Mouse (Mus musculus) embryonic facial prominence, embryonic 10.5 days (tissue): ENCODE data around the gene 1700022I11Rik. TPM values are rescaled to one million over a fixed set of nuclear protein-coding genes. Genes with fewer than 3 reads are reported as not detected.

Source experiments
- DNase-seq: peaks from one replicate; pipeline ENCODE4 v3.0.0-alpha.2; 2017; ENCODE audit warnings: low spot score
- H3K27ac ChIP-seq: fragments of 300-500 bp; sonication (generic); replicated peaks from 2 replicates; pipeline ENCODE4 v1.5.1; 2016; ENCODE audit warnings: mild to moderate bottlenecking
- H3K27me3 ChIP-seq: fragments of 300-500 bp; sonication (generic); replicated peaks from 2 replicates; pipeline ENCODE4 v1.6.1; 2016; ENCODE audit warnings: low read depth, mild to moderate bottlenecking; ENCODE audit not compliant: poor library complexity, severe bottlenecking
- H3K36me3 ChIP-seq: fragments of 300-500 bp; sonication (generic); replicated peaks from 2 replicates; pipeline ENCODE4 v1.6.1; 2016; ENCODE audit warnings: mild to moderate bottlenecking, moderate library complexity
- H3K4me1 ChIP-seq: fragments of 300-500 bp; sonication (generic); 2 replicates; pipeline ENCODE4 v1.6.1; 2016
- H3K4me3 ChIP-seq: fragments of 300-500 bp; sonication (generic); 2 replicates; pipeline ENCODE4 v1.5.1; 2016; ENCODE audit warnings: mild to moderate bottlenecking, moderate library complexity
- H3K9me3 ChIP-seq: fragments of 300-500 bp; sonication (generic); 2 replicates; pipeline ENCODE4 v1.6.1; 2016; ENCODE audit warnings: mild to moderate bottlenecking
- WGBS: fragments of 180-500 bp; shearing (Covaris S2); methylation state at CpG from one replicate; pipeline ENCODE4 v1.1.7; 2016; 5-methylcytosine and 5-hydroxymethylcytosine counted together
- polyA plus RNA-seq: library from polyadenylated mRNA; unstranded; fragments of >200 nt; fragmentation: Nextera tagmentation; extraction: Ambion mirVana; gene quantifications from 2 replicates; pipeline ENCODE4 v1.2.1, GENCODE M21; 2016

The 1700022I11Rik gene
- polyA plus RNA-seq, 1 experiment from 2014 or later, result 0.76 TPM

GRCm38 (mm10) chr4:43018156-43018555, 48.8 kb downstream of the 1700022I11Rik start:
- no peaks in the 10 kb centered on the region for H3K4me1 ChIP-seq
- no peak for DNase-seq
- no peaks in the 10 kb centered on the region for H3K9me3 ChIP-seq
- H3K36me3 ChIP-seq, result peaks cover 70% of the 10 kb centered on the region
- WGBS, result 95% methylated on average over 4 of the region's 4 CpGs
- no peak overlapping the region for H3K4me3 ChIP-seq
- H3K27ac ChIP-seq, result no peak overlapping the region
- no peaks in the 10 kb centered on the region for H3K27me3 ChIP-seq

DNA sequence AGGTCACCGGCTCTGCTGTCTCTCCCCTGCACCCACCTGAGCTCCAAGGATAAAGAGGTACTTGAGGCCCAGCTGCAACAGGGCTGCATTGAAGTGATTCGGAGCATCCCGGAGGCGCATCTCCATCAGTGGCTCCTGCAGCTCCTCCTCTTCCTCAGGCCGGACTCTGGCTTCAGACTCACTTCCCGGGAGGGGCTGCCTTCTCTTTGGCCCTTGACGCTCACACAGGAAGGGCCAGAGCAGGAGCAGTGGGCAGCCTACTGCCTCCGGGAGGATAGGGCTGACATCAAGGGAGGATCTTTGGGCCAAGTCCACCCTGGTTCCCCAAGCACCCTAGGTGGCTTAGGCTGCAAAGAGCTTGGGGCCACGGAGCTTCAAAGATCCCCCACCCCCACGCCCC, 49.8 kb downstream of the 1700022I11Rik start:
- WGBS, result 91% methylated on average over 10 of the region's 10 CpGs
- no peaks in the 10 kb centered on the region for H3K9me3 ChIP-seq
- no peak for DNase-seq
- H3K27me3 ChIP-seq, result no peaks in the 10 kb centered on the region
- H3K4me3 ChIP-seq, result no peak overlapping the region
- no peaks in the 10 kb centered on the region for H3K4me1 ChIP-seq
- peaks cover 80% of the 10 kb centered on the region for H3K36me3 ChIP-seq
- H3K27ac ChIP-seq, result no peak overlapping the region

DNA sequence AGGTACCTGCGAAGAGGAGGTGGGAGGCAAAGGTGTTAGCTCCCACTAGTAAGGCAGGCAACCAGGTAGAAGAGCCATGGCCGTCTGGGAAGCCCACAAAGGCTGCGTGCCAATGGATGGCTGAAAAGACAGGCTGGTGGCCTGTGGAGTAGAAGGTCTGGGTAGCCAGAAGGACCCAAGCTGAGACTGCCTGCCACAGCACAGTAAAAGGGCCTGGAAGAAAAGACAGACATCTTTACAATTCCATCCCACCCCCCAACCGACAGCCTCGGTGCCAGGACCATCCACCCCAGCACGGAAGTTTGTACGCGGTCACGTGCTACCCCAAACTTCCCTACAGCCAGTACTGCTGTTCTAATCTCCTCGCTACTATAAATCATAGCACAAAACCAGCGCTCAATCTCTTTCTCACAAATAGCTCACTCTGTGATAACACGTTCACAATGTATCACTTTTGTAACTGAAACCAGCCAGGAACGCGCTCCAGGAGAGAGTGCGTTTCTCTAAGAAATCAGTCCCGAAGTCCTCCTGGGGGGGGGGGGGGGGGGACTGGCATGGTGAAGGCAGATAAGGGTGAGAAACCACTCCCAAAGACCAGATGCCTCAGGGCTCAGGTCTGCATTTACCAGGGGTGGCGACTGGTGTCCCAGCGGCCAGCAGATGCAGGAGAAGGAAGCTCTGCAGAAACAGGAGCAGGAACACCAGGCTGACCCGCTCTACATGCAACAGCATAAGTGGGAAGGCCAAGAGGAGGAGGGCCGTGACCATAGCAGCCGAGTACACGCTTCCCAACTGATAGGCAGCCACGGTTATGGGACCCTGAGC, 50.4 kb downstream of the 1700022I11Rik start:
- no peak for DNase-seq
- Histone ChIP-seq H3K36me3 (peaks cover 83% of the 10 kb centered on the region), H3K4me1 (peaks cover 6% of the 10 kb centered on the region), H3K27ac (no peak overlapping the region), H3K27me3 (no peaks in the 10 kb centered on the region), H3K9me3 (no peaks in the 10 kb centered on the region), H3K4me3 (no peak overlapping the region)
- 93% methylated on average over 23 of the region's 23 CpGs for WGBS

DNA sequence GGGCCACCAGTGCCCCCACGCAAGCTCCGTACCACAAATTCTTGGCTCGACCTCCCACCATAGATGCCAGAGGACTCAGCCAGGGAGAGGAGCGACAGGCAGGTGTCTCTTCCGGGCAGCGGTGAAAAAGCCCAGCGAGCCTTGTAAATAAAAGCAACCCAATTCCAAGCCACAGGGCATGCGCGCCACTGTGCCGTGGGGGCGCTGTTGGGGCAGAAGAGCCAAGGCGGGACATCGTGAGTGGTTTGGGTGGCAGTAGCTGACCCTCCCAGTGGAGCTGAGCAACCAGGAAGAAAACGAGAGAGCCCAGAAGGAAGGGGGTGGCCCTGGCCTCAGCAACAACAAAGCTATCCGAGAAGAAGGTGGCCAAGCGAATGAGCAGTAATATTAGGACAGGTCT, 51.5 kb downstream of the 1700022I11Rik start:
- H3K27ac ChIP-seq, result no peak overlapping the region
- H3K4me3 ChIP-seq, result no peak overlapping the region
- H3K9me3 ChIP-seq, result no peaks in the 10 kb centered on the region
- no peaks in the 10 kb centered on the region for H3K27me3 ChIP-seq
- H3K36me3 ChIP-seq, result peaks cover 82% of the 10 kb centered on the region
- DNase-seq, result no peak
- whole genome bisulfite sequencing, result 85% methylated on average over 16 of the region's 16 CpGs
- peaks cover 10% of the 10 kb centered on the region for H3K4me1 ChIP-seq

- DNase-seq, result no peak
- Histone ChIP-seq H3K4me1 (peaks cover 10% of the 10 kb centered on the region), H3K27ac (no peak overlapping the region), H3K4me3 (no peak overlapping the region), H3K27me3 (no peaks in the 10 kb centered on the region), H3K36me3 (peaks cover 80% of the 10 kb centered on the region), H3K9me3 (no peaks in the 10 kb centered on the region)
- 69% methylated on average over 17 of the region's 17 CpGs for WGBS
Observed at GRCm38 (mm10) chr4:43021341-43021740, 51.9 kb downstream of the 1700022I11Rik start.

GRCm38 (mm10) chr4:43024673-43025072, 55.3 kb downstream of the 1700022I11Rik start:
- H3K36me3 ChIP-seq, result peaks cover 81% of the 10 kb centered on the region
- H3K4me3 ChIP-seq, result peak overlapping the region; percentile 71
- DNase-seq, result no peak
- peak overlapping the region; percentile 83; the same call in 1 of the 2 replicates for H3K27ac ChIP-seq
- no peaks in the 10 kb centered on the region for H3K9me3 ChIP-seq
- WGBS, result 84% methylated on average over 14 of the region's 14 CpGs
- no peaks in the 10 kb centered on the region for H3K27me3 ChIP-seq
- peaks cover 11% of the 10 kb centered on the region for H3K4me1 ChIP-seq

- 10% methylated on average over 42 of the region's 42 CpGs for WGBS
- peaks cover 78% of the 10 kb centered on the region for H3K36me3 ChIP-seq
- H3K4me1 ChIP-seq, result peaks cover 18% of the 10 kb centered on the region
- DNase-seq, result peak; percentile 93
- H3K9me3 ChIP-seq, result no peaks in the 10 kb centered on the region
- peak within 1 kb of the TSS; percentile 83 for H3K27ac ChIP-seq
- H3K27me3 ChIP-seq, result no peaks in the 10 kb centered on the region
- H3K4me3 ChIP-seq, result peak within 1 kb of the TSS; percentile 71
Observed at GRCm38 (mm10) chr4:43025084-43025960, 55.9 kb downstream of the 1700022I11Rik start, which contains the start of gene Pigo. TSS of gene Pigo (minus strand) at chr4:43025819.

- no peaks in the 10 kb centered on the region for H3K27me3 ChIP-seq
- no peak overlapping the region for H3K4me3 ChIP-seq
- H3K4me1 ChIP-seq, result peaks cover 33% of the 10 kb centered on the region
- H3K36me3 ChIP-seq, result peaks cover 52% of the 10 kb centered on the region
- 92% methylated on average over 7 of the region's 7 CpGs for WGBS
- DNase-seq, result no peak
- no peak overlapping the region for H3K27ac ChIP-seq
- no peaks in the 10 kb centered on the region for H3K9me3 ChIP-seq
Observed at GRCm38 (mm10) chr4:43029121-43029520, 59.7 kb downstream of the 1700022I11Rik start.

GRCm38 (mm10) chr4:43029749-43030148, 60.3 kb downstream of the 1700022I11Rik start:
- Histone ChIP-seq H3K27me3 (no peaks in the 10 kb centered on the region), H3K4me1 (peaks cover 27% of the 10 kb centered on the region), H3K4me3 (peak overlapping the region; percentile 75), H3K27ac (no peak overlapping the region; the same call in 1 of the 2 replicates), H3K9me3 (no peaks in the 10 kb centered on the region), H3K36me3 (peaks cover 54% of the 10 kb centered on the region)
- WGBS, result 94% methylated on average over 9 of the region's 9 CpGs
- no peak for DNase-seq

DNA sequence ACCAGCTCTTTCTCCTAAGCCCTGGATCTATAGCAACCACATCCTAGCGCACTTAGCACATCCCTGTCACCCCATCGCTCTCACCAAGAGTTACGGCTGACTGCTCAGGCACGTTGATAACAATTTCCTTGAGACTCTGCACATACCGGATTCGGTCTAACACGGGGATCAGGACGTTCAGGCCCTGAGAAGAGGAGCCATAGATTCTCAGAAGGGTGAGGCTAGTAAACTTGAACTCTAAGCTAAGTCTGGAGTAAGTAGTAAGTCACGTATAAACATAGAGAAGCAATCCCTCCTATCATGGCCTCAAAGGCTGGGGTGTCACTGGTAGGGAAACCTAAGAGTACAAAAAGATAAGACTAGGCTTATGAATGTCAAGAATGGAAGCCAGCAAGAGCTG, 60.9 kb downstream of the 1700022I11Rik start:
- WGBS, result 84% methylated on average over 9 of the region's 9 CpGs
- Histone ChIP-seq H3K4me1 (peaks cover 23% of the 10 kb centered on the region), H3K27ac (peak overlapping the region; percentile 93)

DNA sequence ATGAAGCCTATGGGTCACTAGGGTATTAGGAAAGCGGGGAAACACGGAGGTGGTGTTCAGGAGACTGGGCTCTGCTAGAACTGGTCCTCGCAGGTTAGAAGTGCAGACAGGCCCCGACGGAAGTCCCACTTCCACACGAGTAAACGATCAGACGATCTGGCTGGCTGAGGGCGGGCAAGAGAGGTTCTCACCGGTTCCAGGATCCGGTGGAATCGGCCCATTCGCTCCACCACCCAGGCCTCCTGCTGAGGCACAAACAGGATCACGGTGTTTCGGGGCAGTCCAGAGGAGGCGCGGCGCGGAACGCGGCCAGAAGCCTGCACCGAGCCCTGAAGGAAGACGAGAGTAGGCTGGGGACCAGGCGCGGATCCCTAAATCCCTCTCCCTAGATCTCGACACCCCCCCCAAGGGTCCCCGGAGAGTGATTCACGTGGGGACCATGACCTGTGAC, 61.4 kb downstream of the 1700022I11Rik start:
- 2% methylated on average over 28 of the region's 28 CpGs for WGBS
- H3K4me1 ChIP-seq, result peaks cover 23% of the 10 kb centered on the region
- DNase-seq, result no peak
- H3K27ac ChIP-seq, result peak overlapping the region; percentile 93
- H3K4me3 ChIP-seq, result peak overlapping the region; percentile 75
- no peaks in the 10 kb centered on the region for H3K9me3 ChIP-seq
- H3K36me3 ChIP-seq, result peaks cover 65% of the 10 kb centered on the region
- H3K27me3 ChIP-seq, result no peaks in the 10 kb centered on the region

More for the DNA sequence above, 60.9 kb downstream of the 1700022I11Rik start:
- peaks cover 60% of the 10 kb centered on the region for H3K36me3 ChIP-seq
- H3K9me3 ChIP-seq, result no peaks in the 10 kb centered on the region
- H3K27me3 ChIP-seq, result no peaks in the 10 kb centered on the region
- no peak for DNase-seq
- peak overlapping the region; percentile 75 for H3K4me3 ChIP-seq

- peaks cover 23% of the 10 kb centered on the region for H3K4me1 ChIP-seq
- H3K9me3 ChIP-seq, result no peaks in the 10 kb centered on the region
- WGBS, result under 1% methylated on average over 38 of the region's 38 CpGs
- H3K27ac ChIP-seq, result peak within 1 kb of the TSS; percentile 93
- H3K27me3 ChIP-seq, result no peaks in the 10 kb centered on the region
- peaks cover 70% of the 10 kb centered on the region for H3K36me3 ChIP-seq
- H3K4me3 ChIP-seq, result peak within 1 kb of the TSS; percentile 75
- peak; percentile 94 for DNase-seq
Observed at GRCm38 (mm10) chr4:43031237-43031995, 62.0 kb downstream of the 1700022I11Rik start, which contains the start of gene Stoml2. TSS of gene Stoml2 (minus strand) at chr4:43031710.
